ENCODE assay signal across 11 mouse cellular contexts in genomic region chr1:155715366-155715765, GRCm38 (mm10).
"Had no signal": no experiment of that assay in that cellular context is flagged by ENCODE, and none has a peak within 500 bp of the region (broad histone marks: within the 10 kb centered on the region; RNA-seq: fewer than 3 reads in every experiment).

No protein-coding gene starts in this region.

- DNase-seq: retina, postnatal 1 day; right cerebral cortex, postnatal 14 days; right cerebral cortex, postnatal 25 days; right cerebral cortex, postnatal 4 days; spleen, adult 18-20 months; thymus, adult 18-20 months; thymus, adult 2 months; thymus, postnatal 14 days; thymus, postnatal 25 days; thymus, postnatal 36 days; thymus, postnatal 4 days had no signal
